ENCODE assay signal across 20 mouse cellular contexts in the genomic region with DNA sequence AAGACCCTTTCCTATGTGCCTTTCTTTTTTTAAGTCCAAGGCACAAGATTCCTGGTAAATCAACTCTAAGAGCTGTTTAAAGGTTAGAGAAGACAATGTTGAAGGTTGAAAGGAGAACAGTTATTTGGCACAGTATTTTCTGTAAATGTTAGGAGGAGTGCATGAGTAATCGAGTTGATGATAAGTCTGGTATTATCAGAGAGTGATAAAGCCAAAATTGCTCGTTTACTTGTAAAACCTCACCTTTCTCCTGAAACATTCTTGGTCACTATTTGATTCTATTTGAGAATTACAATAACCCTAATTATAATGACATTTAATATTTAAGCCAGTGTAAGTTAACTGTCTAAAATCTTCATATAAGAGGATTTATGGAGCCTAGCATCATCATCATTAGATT. TPM values are rescaled to one million over a fixed set of nuclear protein-coding genes. Genes with fewer than 3 reads are reported as not detected.
A peak's percentile ranks its signal among the peaks of the same experiment; 100 is the strongest.
DNase-seq lines count a peak whose midpoint lies in the region; ATAC-seq and TF ChIP-seq lines count a peak whose summit lies in the region.
"Had no signal": no experiment of that assay in that cellular context is flagged by ENCODE, and none has a peak within 500 bp of the region (broad histone marks: within the 10 kb centered on the region; RNA-seq: fewer than 3 reads in every experiment).

No protein-coding gene starts in this region.

- ATAC-seq in midbrain, embryonic 11.5 days (ENCODE audit: low FRiP score), result no peak
- no peak for ATAC-seq in midbrain, embryonic 14.5 days (ENCODE audit: low FRiP score, low TSS enrichment)
- ATAC-seq: activated CD4-positive, CD25-positive, alpha-beta regulatory T cell, adult 4 months; CD4-positive, CD25-positive, alpha-beta regulatory T cell, adult 4 months; Patski had no signal

- WGBS in midbrain, embryonic 11.5 days, result 93% methylated on average over 2 of the region's 2 CpGs
- WGBS in midbrain, embryonic 14.5 days, result 95% methylated on average over 2 of the region's 2 CpGs

- TF ChIP-seq RAD21 in MEL (IDR thresholded peaks at IDR 0.05; ENCODE audit: low read depth, low read length), result no peak

- no peaks in the 10 kb centered on the region for H3K79me2 ChIP-seq in MEL (ENCODE audit: control insufficient read depth, insufficient read depth, low read length, poor library complexity)

- TF ChIP-seq EP300 in MEL (IDR thresholded peaks at IDR 0.05; ENCODE audit: low read depth in 1 of 2, low read length in 2 of 2), result peak; percentile 69 to 72

- no peak overlapping the region for H3K4me2 ChIP-seq in midbrain, embryonic 11.5 days
- no peak overlapping the region for H3K4me2 ChIP-seq in midbrain, embryonic 14.5 days (ENCODE audit: low read length)

- no peak for TF ChIP-seq POLR2A in MEL (IDR thresholded peaks at IDR 0.05; ENCODE audit: control insufficient read depth in 1 of 2, insufficient read depth in 1 of 2, low read depth in 1 of 2, low read length in 2 of 2, poor library complexity in 1 of 2)

- no peak overlapping the region for H3K4me3 ChIP-seq in midbrain, embryonic 11.5 days (ENCODE audit: low read depth, low read length)
- H3K4me3 ChIP-seq in midbrain, embryonic 14.5 days (replicated peaks; ENCODE audit: low read depth, low read length), result no peak overlapping the region
- peak overlapping the region in 1 of 2 experiments; percentile 10; a peak in 1 of 4 replicates for H3K4me3 ChIP-seq in MEL (ENCODE audit: control insufficient read depth in 1 of 2, insufficient read depth in 1 of 2, low read depth in 2 of 2, low read length in 2 of 2)

- H3K9ac ChIP-seq in midbrain, embryonic 11.5 days (ENCODE audit: low read length), result no peak overlapping the region
- no peak overlapping the region for H3K9ac ChIP-seq in midbrain, embryonic 14.5 days (replicated peaks; ENCODE audit: low read length)
- H3K9ac ChIP-seq in MEL (ENCODE audit: control insufficient read depth, low read depth, low read length, poor library complexity, severe bottlenecking), result peak overlapping the region; percentile 21; the same call in 1 of the 2 replicates

- no peaks in the 10 kb centered on the region for H3K36me3 ChIP-seq in midbrain, embryonic 11.5 days (ENCODE audit: control insufficient read depth, insufficient read depth, low read length)
- no peaks in the 10 kb centered on the region for H3K36me3 ChIP-seq in midbrain, embryonic 14.5 days (ENCODE audit: control insufficient read depth, insufficient read depth, low read length)
- H3K36me3 ChIP-seq in MEL (ENCODE audit: control insufficient read depth in 1 of 2, insufficient read depth in 2 of 2, low read length in 2 of 2), result peaks cover 0 to 32% of the 10 kb centered on the region in 2 experiments; a peak in 2 of 4 replicates

- H3K27me3 ChIP-seq in midbrain, embryonic 11.5 days (ENCODE audit: control insufficient read depth, insufficient read depth, low read length), result no peaks in the 10 kb centered on the region
- no peaks in the 10 kb centered on the region for H3K27me3 ChIP-seq in midbrain, embryonic 14.5 days (ENCODE audit: control insufficient read depth, insufficient read depth, low read length)
- H3K27me3 ChIP-seq in MEL (ENCODE audit: control insufficient read depth in 1 of 2, insufficient read depth in 2 of 2, low read length in 2 of 2), result no peaks in the 10 kb centered on the region
- H3K27me3 ChIP-seq: CH12.LX, Patski had no signal

- TF ChIP-seq CTCF in MEL (IDR thresholded peaks at IDR 0.05 in 2 of 3, conservative IDR thresholded peaks at IDR 0.05 in 1 of 3; ENCODE audit: control insufficient read depth in 1 of 3, insufficient read depth in 1 of 3, low read depth in 2 of 3, low read length in 3 of 3, poor library complexity in 1 of 3, severe bottlenecking in 1 of 3), result no peak

- peak; percentile 67 for DNase-seq in midbrain, embryonic 11.5 days (ENCODE audit: low spot score, missing footprints)
- no peak for DNase-seq in midbrain, embryonic 14.5 days
- no peak for DNase-seq in MEL (ENCODE audit: low read depth, low spot score)
- DNase-seq in thymus, postnatal 4 days, result no peak
- DNase-seq: adrenal gland, adult 2 months; adrenal gland, adult 8-10 months; adrenal gland, postnatal 10 days; adrenal gland, postnatal 14 days; adrenal gland, postnatal 25 days; adrenal gland, postnatal 36 days; B cell, adult 2 months; cerebellum, adult 11 months; cerebellum, adult 11-12 months; cerebellum, adult 18-20 months; cerebellum, adult 2 months had no signal

- no peaks in the 10 kb centered on the region for H3K9me3 ChIP-seq in midbrain, embryonic 11.5 days (ENCODE audit: control insufficient read depth, low read length)
- no peaks in the 10 kb centered on the region for H3K9me3 ChIP-seq in midbrain, embryonic 14.5 days (ENCODE audit: control insufficient read depth, low read length)
- H3K9me3 ChIP-seq in MEL (replicated peaks; ENCODE audit: insufficient read depth, low read length), result no peaks in the 10 kb centered on the region
- H3K9me3 ChIP-seq: G1E had no signal

- H3K27ac ChIP-seq in midbrain, embryonic 11.5 days (ENCODE audit: low read depth, low read length), result no peak overlapping the region
- no peak overlapping the region for H3K27ac ChIP-seq in midbrain, embryonic 14.5 days (replicated peaks; ENCODE audit: low read depth, low read length)
- peak overlapping the region; percentile 61 for H3K27ac ChIP-seq in MEL (ENCODE audit: control insufficient read depth, low read depth, low read length)

- no peaks in the 10 kb centered on the region for H3K4me1 ChIP-seq in midbrain, embryonic 11.5 days (ENCODE audit: control insufficient read depth, insufficient read depth, low read length)
- H3K4me1 ChIP-seq in midbrain, embryonic 14.5 days (ENCODE audit: control insufficient read depth, insufficient read depth, low read length), result no peaks in the 10 kb centered on the region
- peaks cover 21 to 27% of the 10 kb centered on the region in 2 experiments for H3K4me1 ChIP-seq in MEL (ENCODE audit: control insufficient read depth in 1 of 2, insufficient read depth in 2 of 2, low read length in 2 of 2)

TF ChIP-seq in MEL, 35 proteins besides CTCF, POLR2A, EP300 and RAD21:
- TF ChIP-seq MAX (IDR thresholded peaks at IDR 0.05; ENCODE audit: low read length), result no peak
- no peak for TF ChIP-seq JUND (IDR thresholded peaks at IDR 0.05; ENCODE audit: low read depth, low read length)
- TF ChIP-seq GATA1 (IDR thresholded peaks at IDR 0.05; ENCODE audit: low read depth, low read length), result peak; percentile 77
- no peak for TF ChIP-seq MAFK (IDR thresholded peaks at IDR 0.05; ENCODE audit: borderline replicate concordance, low read depth, low read length)
- no peak for TF ChIP-seq E2F4 (IDR thresholded peaks at IDR 0.05; ENCODE audit: borderline replicate concordance, low read depth, low read length)
- TF ChIP-seq UBTF (IDR thresholded peaks at IDR 0.05; ENCODE audit: borderline replicate concordance, insufficient read depth, low read depth, low read length), result no peak
- TF ChIP-seq TCF12 (IDR thresholded peaks at IDR 0.05; ENCODE audit: low read depth, low read length), result 0 out of 2 replicates have a peak, but pooled peaks have one; percentile 30
- TF ChIP-seq HCFC1 (IDR thresholded peaks at IDR 0.05; ENCODE audit: low read depth, low read length), result no peak
- no peak for TF ChIP-seq ZC3H11A (IDR thresholded peaks at IDR 0.05; ENCODE audit: low read depth, low read length)
- TF ChIP-seq CHD1 (IDR thresholded peaks at IDR 0.05; ENCODE audit: low read depth, low read length), result no peak
- 0 out of 2 replicates have a peak, but pooled peaks have one; percentile 16 for TF ChIP-seq ZNF384 (IDR thresholded peaks at IDR 0.05; ENCODE audit: low read depth, low read length)
- TF ChIP-seq ETS1 (IDR thresholded peaks at IDR 0.05; ENCODE audit: low read depth, low read length), result 0 out of 2 replicates have a peak, but pooled peaks have one; percentile 10

RNA-seq across cellular contexts. Expression of a gene that starts 23.3 kb away (rescaled TPM):
- polyA plus RNA-seq in midbrain, embryonic 11.5 days (2014; fragmentation: Nextera tagmentation; extraction: Ambion mirVana), result 34.8 and 36.3 TPM in 2 replicates
- 113 and 128 TPM in 2 replicates for polyA plus RNA-seq in midbrain, embryonic 14.5 days (2014; fragmentation: Nextera tagmentation; extraction: Ambion mirVana)
- total RNA-seq in MEL (2012; rRNA removed), result 3.1 and 3.2 TPM in 2 replicates
- 10 to 100 TPM in 1 of 2 experiments, not detected in 1; 19.2 TPM for polyA plus RNA-seq in MEL (2012; ENCODE audit: insufficient read depth in 1 of 2, insufficient read length in 2 of 2, low read depth in 1 of 2, low replicate concordance in 2 of 2, missing spikeins in 1 of 2)
